Mouse (Mus musculus) intestine, embryonic 14.5 days (tissue): ENCODE data around the gene Dusp27. TPM values are rescaled to one million over a fixed set of nuclear protein-coding genes. Genes with fewer than 3 reads are reported as not detected.
A peak's percentile ranks its signal among the peaks of the same experiment; 100 is the strongest.

Experiments used
- ATAC-seq: fragments of 200-750 bp; cut with Nextera tagmentation; replicated peaks from 2 replicates; pipeline ENCODE4 v1.8.0; 2017; ENCODE audit warnings: low read depth, moderate number of reproducible peaks, moderate TSS enrichment, moderate library complexity; ENCODE audit not compliant: low FRiP score, low TSS enrichment
- DNase-seq: peaks from one replicate; pipeline ENCODE4 v3.0.0-alpha.2; 2018; ENCODE audit warnings: low spot score
- H3K27ac ChIP-seq: fragments of 300-500 bp; sonication (generic); 2 replicates; pipeline ENCODE4 v1.5.1; 2014; ENCODE audit warnings: low read depth, mild to moderate bottlenecking, control low read depth
- H3K27me3 ChIP-seq: fragments of 300-500 bp; sonication (generic); replicated peaks from 2 replicates; pipeline ENCODE4 v1.6.1; 2014; ENCODE audit warnings: low read length, control low read depth; ENCODE audit not compliant: control insufficient read depth, insufficient read depth
- H3K36me3 ChIP-seq: fragments of 300-500 bp; sonication (generic); 2 replicates; pipeline ENCODE4 v1.6.1; 2014; ENCODE audit warnings: low read length, control low read depth; ENCODE audit not compliant: control insufficient read depth, insufficient read depth
- H3K4me1 ChIP-seq: fragments of 300-500 bp; sonication (generic); replicated peaks from 2 replicates; pipeline ENCODE4 v1.6.1; 2014; ENCODE audit warnings: low read length, control low read depth, mixed read lengths; ENCODE audit not compliant: control insufficient read depth, insufficient read depth
- H3K4me2 ChIP-seq: fragments of 300-500 bp; sonication (generic); 2 replicates; pipeline ENCODE4 v1.6.1; 2014; ENCODE audit warnings: low read length
- H3K4me3 ChIP-seq: fragments of 300-500 bp; sonication (generic); 2 replicates; pipeline ENCODE4 v1.5.1; 2014; ENCODE audit warnings: low read depth, low read length, control low read depth, mixed read lengths
- H3K9ac ChIP-seq: fragments of 300-500 bp; sonication (generic); 2 replicates; pipeline ENCODE4 v1.6.1; 2014; ENCODE audit warnings: mild to moderate bottlenecking, low read length
- H3K9me3 ChIP-seq: fragments of 300-500 bp; sonication (generic); 2 replicates; pipeline ENCODE4 v1.6.1; 2016; ENCODE audit warnings: low read length, control low read depth; ENCODE audit not compliant: control insufficient read depth
- whole genome bisulfite sequencing: fragments of 180-500 bp; shearing (Covaris S2); extraction: QIAGEN DNeasy Blood & Tissue Kit; methylation state at CpG from one replicate; pipeline ENCODE4 v1.1.7; 2014; 5-methylcytosine and 5-hydroxymethylcytosine counted together
- polyA plus RNA-seq: library from polyadenylated mRNA; unstranded; fragments of >200 nt; fragmentation: Nextera tagmentation; extraction: Ambion mirVana; gene quantifications from 2 replicates; pipeline ENCODE4 v1.2.1, GENCODE M21; 2014

Dusp27 gene
- polyA plus RNA-seq, 1 experiment from 2014 or later: 2.4 TPM

DNA sequence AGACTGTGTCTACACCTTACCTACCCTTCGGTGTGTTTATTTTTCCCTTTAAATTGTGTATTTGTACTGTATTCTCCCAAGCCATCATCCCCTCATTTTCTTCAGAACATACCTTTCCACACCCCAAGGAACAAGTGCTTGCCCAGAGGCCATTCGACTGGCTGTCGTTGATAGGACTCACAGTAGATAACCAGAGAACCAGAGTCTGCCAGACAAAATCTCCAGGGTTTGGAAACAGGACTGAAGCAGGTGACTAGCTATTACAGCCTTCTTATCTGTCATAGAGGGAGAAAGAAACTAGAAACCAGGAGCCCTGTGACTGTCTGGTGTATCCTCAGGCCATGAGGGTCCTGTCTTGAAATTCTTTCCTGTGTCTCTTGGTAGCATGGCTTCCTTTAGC, 22.9 kb downstream of the Dusp27 start:
- Histone ChIP-seq H3K9me3 (no peaks in the 10 kb centered on the region), H3K9ac (no peak overlapping the region), H3K36me3 (no peaks in the 10 kb centered on the region)

GRCm38 (mm10) chr1:166102920-166103608, 24.7 kb downstream of the Dusp27 start:
- no peaks in the 10 kb centered on the region for H3K36me3 ChIP-seq
- no peaks in the 10 kb centered on the region for H3K27me3 ChIP-seq
- peak; percentile 73 for DNase-seq
- H3K27ac ChIP-seq: no peak overlapping the region
- H3K4me2 ChIP-seq: no peak overlapping the region
- H3K4me1 ChIP-seq: no peaks in the 10 kb centered on the region
- 51% methylated on average over 11 of the region's 11 CpGs for WGBS
- no peak for ATAC-seq
- H3K9ac ChIP-seq: no peak overlapping the region
- no peaks in the 10 kb centered on the region for H3K9me3 ChIP-seq
- H3K4me3 ChIP-seq: no peak overlapping the region

More for the DNA sequence above, 22.9 kb downstream of the Dusp27 start:
- H3K4me2 ChIP-seq: no peak overlapping the region
- 91% methylated on average over 3 of the region's 3 CpGs for WGBS
- no peaks in the 10 kb centered on the region for H3K27me3 ChIP-seq
- no peak for DNase-seq
- no peak overlapping the region for H3K4me3 ChIP-seq
- no peak for ATAC-seq
- H3K27ac ChIP-seq: no peak overlapping the region
- no peaks in the 10 kb centered on the region for H3K4me1 ChIP-seq

DNA sequence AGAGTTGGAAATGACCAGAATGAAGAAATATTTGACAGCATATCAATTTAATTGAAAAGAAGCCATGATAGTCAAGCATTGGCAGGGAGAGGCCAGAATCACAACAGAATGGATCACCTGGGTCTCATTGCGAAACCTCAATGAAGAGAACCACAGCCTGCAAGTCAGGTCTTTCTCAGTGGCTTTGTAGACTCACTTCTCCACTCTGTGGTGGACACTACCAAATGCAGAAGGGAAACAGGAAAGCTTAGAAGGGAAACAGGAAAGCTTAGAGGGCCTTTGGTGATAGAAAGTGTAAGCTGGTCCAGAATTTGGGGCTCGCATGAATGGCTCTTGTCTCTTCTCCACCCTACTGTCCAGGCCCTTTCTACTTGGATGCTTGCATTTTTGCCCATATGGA, 29.6 kb downstream of the Dusp27 start:
- Histone ChIP-seq H3K4me2 (no peak overlapping the region), H3K36me3 (no peaks in the 10 kb centered on the region), H3K4me1 (no peaks in the 10 kb centered on the region), H3K9me3 (no peaks in the 10 kb centered on the region), H3K9ac (no peak overlapping the region), H3K27me3 (no peaks in the 10 kb centered on the region), H3K27ac (no peak overlapping the region), H3K4me3 (no peak overlapping the region)
- DNase-seq (no peak), ATAC-seq (no peak)
- 93% methylated on average over 2 of the region's 2 CpGs for WGBS

GRCm38 (mm10) chr1:166094462-166094861, 33.3 kb downstream of the Dusp27 start:
- 79% methylated on average over 3 of the region's 3 CpGs for WGBS
- H3K9ac ChIP-seq: no peak overlapping the region
- H3K4me3 ChIP-seq: no peak overlapping the region
- no peaks in the 10 kb centered on the region for H3K36me3 ChIP-seq
- no peaks in the 10 kb centered on the region for H3K4me1 ChIP-seq
- H3K27me3 ChIP-seq: no peaks in the 10 kb centered on the region
- no peaks in the 10 kb centered on the region for H3K9me3 ChIP-seq
- ATAC-seq: no peak
- H3K4me2 ChIP-seq: no peak overlapping the region
- no peak overlapping the region for H3K27ac ChIP-seq
- DNase-seq: no peak

DNA sequence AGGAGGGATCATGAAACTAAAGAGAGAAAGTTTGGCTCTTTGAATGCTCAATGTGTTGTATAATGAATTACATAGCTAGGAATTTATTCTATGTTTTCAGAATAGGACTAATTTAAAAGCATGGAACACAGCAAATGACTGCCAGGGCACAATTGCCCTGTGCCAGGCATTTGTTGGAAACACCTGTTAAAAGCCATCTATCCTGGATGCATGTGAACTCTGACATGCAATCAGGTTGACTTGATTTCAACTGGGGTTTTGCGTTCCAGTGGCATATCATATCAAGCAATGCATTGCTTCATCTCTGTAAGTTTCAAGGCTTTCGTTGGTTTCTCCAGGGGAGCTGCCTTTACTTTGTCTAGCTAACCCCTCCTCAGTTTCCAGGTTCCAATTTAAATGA, 37.4 kb downstream of the Dusp27 start:
- Histone ChIP-seq H3K9me3 (no peaks in the 10 kb centered on the region), H3K4me1 (no peaks in the 10 kb centered on the region), H3K9ac (no peak overlapping the region), H3K27me3 (no peaks in the 10 kb centered on the region), H3K4me3 (no peak overlapping the region), H3K36me3 (no peaks in the 10 kb centered on the region), H3K27ac (no peak overlapping the region), H3K4me2 (no peak overlapping the region)
- WGBS: 77% methylated on average over 2 of the region's 2 CpGs
- DNase-seq (no peak), ATAC-seq (no peak)

- H3K4me2 ChIP-seq: no peak overlapping the region
- no peaks in the 10 kb centered on the region for H3K9me3 ChIP-seq
- H3K27ac ChIP-seq: no peak overlapping the region
- no peaks in the 10 kb centered on the region for H3K36me3 ChIP-seq
- no peak overlapping the region for H3K9ac ChIP-seq
- H3K27me3 ChIP-seq: no peaks in the 10 kb centered on the region
- no peaks in the 10 kb centered on the region for H3K4me1 ChIP-seq
- DNase-seq: no peak
- 0 out of 2 replicates have a peak, but pooled peaks have one; percentile 55 for ATAC-seq
- 36% methylated on average over 4 of the region's 4 CpGs for WGBS
- no peak overlapping the region for H3K4me3 ChIP-seq
These were observed 38.0 kb downstream of the Dusp27 start for GRCm38 (mm10) chr1:166089739-166090138.

- ATAC-seq: no peak
- H3K4me1 ChIP-seq: no peaks in the 10 kb centered on the region
These were observed 38.4 kb downstream of the Dusp27 start for GRCm38 (mm10) chr1:166089337-166089736.

DNA sequence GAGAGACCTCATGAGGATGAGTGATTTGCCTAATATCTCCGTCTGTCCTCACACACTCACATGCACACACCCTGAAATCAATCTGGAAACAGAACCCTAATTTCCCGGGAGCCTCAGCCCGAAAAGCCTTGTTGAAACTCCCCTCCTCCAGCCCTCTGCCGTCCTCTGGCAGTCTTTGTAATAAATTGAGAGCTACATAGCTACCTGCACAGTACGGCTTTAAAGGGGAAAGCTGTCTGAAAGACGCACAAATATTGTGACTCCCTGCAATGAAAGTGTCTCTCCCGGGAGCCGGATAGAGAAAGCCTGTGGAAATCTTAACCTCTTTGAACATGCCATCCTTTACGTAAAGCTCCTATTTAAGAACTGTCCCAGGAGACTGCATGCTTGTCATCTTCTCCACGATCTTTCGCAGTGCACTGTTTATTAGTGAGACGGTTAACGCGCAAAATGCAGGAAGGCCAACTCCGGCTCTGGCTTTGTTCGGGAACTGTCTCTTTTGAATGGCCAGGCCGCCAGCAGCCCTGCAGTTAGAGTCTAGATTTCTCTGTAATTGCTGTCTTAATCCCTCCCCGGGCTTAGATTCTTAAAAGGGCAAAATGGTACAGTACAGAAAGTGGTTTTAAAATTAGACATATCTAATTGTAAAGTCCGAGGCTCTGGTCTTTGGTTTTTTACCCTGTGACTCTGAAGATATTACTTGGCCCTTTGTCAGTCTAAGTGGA, 39.1 kb downstream of the Dusp27 start:
- Histone ChIP-seq H3K9me3 (no peaks in the 10 kb centered on the region), H3K4me2 (no peak overlapping the region), H3K9ac (no peak overlapping the region), H3K36me3 (no peaks in the 10 kb centered on the region), H3K27me3 (no peaks in the 10 kb centered on the region), H3K27ac (no peak overlapping the region), H3K4me1 (no peaks in the 10 kb centered on the region), H3K4me3 (no peak overlapping the region)
- 49% methylated on average over 19 of the region's 19 CpGs for WGBS
- DNase-seq (no peak), ATAC-seq (no peak)

More at GRCm38 (mm10) chr1:166089337-166089736, 38.4 kb downstream of the Dusp27 start:
- Histone ChIP-seq H3K9ac (no peak overlapping the region), H3K27ac (no peak overlapping the region), H3K36me3 (no peaks in the 10 kb centered on the region), H3K4me2 (no peak overlapping the region), H3K4me3 (no peak overlapping the region), H3K27me3 (no peaks in the 10 kb centered on the region), H3K9me3 (no peaks in the 10 kb centered on the region)
- WGBS: 50% methylated on average over 3 of the region's 3 CpGs
- no peak for DNase-seq
